Mouse (Mus musculus): Measurements from ENCODE around the gene Cpne8.
"Not testable (repeated sequence)": the region's sequence is repeated elsewhere in the genome, so short reads cannot be mapped to it uniquely, and the experiment has no call there.

Gene Cpne8

DNA sequence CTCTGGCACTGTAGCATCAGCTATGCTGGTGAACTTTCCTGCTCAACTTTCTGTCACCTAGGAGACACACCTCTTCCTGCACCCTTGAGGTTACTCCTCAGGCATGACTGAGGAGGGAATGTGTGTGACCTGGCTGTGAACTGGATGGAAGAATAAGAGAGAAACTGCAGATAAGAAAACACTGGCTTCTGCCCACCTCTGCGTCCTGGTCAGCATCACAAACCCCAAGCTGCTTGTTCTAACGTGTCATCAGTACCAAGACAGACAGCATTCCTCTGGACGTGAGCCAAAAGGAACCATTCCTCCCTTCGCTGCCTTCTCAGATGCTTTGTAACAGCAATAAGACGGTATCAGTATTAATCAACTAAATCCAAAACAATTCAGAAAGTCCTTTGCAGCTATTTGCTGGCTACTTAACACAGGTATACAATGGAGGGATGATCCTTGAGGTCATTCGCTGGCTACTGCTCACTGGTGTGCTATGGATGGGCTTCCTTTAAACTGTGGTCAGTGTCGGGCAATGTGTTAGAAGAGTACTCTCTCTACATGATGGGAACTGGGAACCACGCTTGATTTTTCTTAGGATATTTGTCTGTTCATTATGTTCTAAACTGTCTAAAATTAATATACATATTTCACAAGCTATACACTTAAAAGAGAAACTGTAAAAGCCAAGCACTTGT is 63.0 kb downstream of the Cpne8 start:
- no peak for DNase-seq (ENCODE audit: low spot score in 2 of 2)

- not testable (repeated sequence) for DNase-seq (ENCODE audit: low spot score in 2 of 2)
These were observed 68.5 kb downstream of the Cpne8 start for GRCm38 (mm10) chr15:90610767-90611166.

DNA sequence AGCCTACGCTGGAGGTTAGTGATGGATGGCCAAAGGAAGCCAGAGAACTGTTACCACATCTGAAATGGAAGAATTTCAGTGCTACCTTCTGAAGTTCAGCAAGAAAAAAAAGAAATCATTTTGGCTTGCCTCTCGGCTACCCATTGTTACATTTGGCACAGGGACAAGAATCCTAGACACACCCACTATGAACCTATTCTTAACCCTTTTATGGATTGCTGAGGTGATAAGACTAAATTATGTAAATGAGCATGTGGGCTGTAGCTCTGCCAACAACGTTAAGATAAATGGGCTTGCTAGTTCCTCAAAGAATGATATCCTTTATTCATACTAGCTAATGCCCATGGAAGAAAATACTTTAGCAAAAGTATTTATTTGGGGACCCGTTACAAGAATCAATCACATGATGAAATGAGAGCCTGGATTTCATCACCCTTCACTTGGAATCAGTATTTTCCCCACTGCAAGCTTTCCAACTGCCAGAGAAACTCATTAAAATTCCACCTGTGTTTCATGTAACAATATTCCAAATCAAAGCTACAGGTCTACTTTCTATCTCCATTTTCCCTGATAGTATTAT is 69.3 kb downstream of the Cpne8 start:
- DNase-seq (ENCODE audit: low spot score in 2 of 2): no peak

DNA sequence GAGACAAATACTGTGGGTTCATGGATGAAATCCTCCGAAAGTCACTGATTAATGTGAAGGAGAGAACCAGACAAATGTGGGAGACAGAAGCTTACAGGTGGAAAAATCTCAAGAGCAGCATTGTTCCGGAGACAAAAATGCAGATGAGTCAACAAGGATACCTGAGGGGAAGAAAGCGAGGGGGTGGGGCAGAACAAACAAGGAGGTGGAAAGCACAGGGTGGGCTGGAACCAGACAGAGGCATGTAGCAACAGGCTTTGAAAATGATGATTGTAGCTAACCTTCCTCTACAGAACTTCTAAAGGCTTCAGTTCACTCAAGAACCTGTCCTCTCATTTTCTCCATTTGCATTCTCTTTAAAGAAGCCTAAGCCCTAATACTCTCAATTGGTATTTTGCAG is 70.9 kb downstream of the Cpne8 start:
- DNase-seq (ENCODE audit: low spot score in 2 of 2): no peak

- DNase-seq (ENCODE audit: low spot score in 2 of 2): no peak
These were observed 72.1 kb downstream of the Cpne8 start for GRCm38 (mm10) chr15:90607181-90607580.

DNA sequence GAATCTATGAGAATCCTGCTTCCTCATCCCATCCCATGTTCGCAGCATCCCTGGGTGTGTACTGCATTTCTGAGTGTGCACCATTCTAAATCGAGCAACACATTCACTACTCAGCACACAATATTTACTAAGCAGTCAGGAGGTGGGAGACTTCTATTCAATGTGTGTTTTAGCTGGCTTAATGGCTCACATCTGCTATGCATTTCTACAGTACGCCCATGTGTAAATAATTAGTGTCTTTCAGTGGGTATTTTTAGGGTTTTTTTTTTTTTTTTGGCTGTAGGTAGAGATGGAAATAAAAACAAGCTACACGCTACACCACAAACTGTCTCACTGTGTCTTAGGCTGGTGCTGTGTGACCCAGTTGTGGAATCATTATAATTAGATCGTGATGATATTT is 75.6 kb downstream of the Cpne8 start:
- DNase-seq (ENCODE audit: low spot score in 2 of 2): no peak

- DNase-seq (ENCODE audit: low spot score in 2 of 2): no peak
These were observed 81.3 kb downstream of the Cpne8 start for GRCm38 (mm10) chr15:90597715-90598497.

GRCm38 (mm10) chr15:90595592-90595991 is 83.6 kb downstream of the Cpne8 start:
- DNase-seq (ENCODE audit: low spot score in 2 of 2): no peak

DNA sequence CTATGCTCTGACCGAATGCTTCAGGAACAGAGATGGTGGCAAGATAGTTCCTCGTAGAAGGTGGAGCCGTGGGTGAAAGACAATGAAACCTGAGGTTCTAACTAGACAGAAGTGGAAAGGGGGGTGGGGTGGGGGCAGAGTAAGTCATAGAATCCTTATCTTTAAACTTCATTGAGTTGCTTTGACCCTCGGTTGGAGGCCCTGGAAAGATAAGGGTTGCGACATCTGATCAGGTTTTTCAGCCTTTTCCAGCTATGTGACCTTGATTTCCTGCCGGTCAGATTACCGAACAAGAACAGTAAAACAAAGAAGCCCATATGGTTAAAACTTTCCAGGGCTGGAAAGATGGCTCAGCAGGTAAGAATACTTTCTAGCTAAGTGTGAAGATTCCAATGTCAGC is 89.6 kb downstream of the Cpne8 start:
- DNase-seq (ENCODE audit: low spot score in 2 of 2): no peak

DNA sequence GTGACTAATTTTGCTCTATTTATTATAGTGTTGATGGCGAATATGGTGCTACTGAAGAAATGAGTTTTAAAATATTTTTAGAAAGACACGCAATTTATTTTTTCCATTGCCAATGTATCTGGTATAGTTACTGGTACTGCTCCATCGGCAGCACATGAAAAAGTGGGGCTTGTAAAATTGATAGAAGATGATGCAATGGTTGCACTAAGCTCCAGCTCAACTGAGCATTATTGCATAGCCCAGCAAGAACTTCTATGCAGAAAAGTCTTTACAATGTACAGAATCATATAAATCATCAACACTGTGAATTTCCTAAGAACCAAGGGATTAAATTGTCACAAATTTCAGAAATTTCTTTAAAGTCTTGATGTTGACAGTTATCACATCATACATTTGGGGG is 101.8 kb downstream of the Cpne8 start:
- DNase-seq (ENCODE audit: low spot score in 2 of 2): no peak

GRCm38 (mm10) chr15:90569246-90569645 is 110.0 kb downstream of the Cpne8 start:
- DNase-seq (ENCODE audit: low spot score in 2 of 2): no peak

GRCm38 (mm10) chr15:90568050-90568449 is 111.2 kb downstream of the Cpne8 start:
- no peak for DNase-seq (ENCODE audit: low spot score in 2 of 2)

DNA sequence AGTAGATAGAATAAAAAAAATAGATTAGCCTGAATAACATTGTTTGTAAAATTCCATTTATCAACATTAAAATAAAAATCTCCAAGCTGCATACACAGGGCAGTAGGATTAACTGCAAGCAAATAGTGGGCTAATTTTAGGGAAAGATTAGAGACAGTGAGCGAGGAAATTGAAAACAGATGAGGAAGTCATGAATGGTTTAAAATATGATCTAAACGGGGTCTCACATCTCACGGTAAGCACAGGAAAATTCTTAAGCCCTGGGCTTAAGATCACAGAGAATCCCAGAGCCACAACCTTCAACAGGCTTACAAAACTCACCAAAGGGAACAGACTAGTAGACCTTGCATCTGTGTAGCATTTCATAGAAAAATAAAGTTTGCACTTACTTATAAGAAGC is 115.2 kb downstream of the Cpne8 start:
- DNase-seq (ENCODE audit: low spot score in 2 of 2): no peak

GRCm38 (mm10) chr15:90561613-90562012 is 117.6 kb downstream of the Cpne8 start:
- DNase-seq (ENCODE audit: low spot score in 2 of 2): peak in 1 of 2 experiments; percentile 3

- DNase-seq (ENCODE audit: low spot score in 2 of 2): no peak
These were observed 130.6 kb downstream of the Cpne8 start for GRCm38 (mm10) chr15:90548589-90548988.

DNA sequence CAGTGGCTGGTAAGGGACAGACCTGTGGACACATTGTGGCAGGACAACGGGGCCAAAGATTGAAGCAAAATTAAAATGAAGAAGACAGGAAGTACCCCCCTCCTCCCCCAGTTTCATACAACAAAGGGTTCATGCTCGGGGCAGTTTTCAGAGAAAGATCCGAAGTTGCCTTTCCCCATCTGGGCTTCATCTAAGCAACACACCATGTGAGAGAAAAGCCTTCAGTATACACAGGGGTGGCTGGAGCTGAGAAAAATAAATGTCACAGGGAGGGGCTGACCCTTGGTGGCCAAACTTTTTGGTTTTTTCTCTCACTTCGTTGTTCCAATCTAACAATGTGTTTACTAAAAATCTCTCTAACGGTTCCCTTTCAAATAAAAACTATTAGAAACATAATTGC is 135.8 kb downstream of the Cpne8 start:
- DNase-seq (ENCODE audit: low spot score in 2 of 2): no peak

GRCm38 (mm10) chr15:90542126-90542525 is 137.1 kb downstream of the Cpne8 start:
- DNase-seq (ENCODE audit: low spot score in 2 of 2): no peak

- no peak for DNase-seq (ENCODE audit: low spot score in 2 of 2)
These were observed 142.7 kb downstream of the Cpne8 start for GRCm38 (mm10) chr15:90536311-90537202.

DNA sequence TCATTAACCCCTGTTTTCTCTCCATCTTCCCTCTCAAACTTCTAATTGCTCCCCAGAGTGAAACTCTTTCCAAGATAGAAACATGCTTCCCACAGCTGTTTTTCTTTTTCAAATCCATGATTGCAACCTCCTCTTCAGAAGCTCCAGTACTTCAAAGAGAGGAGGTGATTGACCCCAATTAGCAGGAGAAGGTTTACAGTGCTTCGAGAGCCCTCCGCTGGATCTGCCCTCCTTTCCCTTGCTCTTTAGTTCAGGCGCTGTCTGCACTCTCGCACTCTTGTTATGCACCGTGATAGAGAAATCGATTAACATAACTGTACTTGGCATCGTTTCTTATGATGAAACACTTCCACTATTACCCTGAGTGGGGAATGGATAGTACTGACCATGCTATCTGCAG is 143.5 kb downstream of the Cpne8 start:
- no peak for DNase-seq (ENCODE audit: low spot score in 2 of 2)

- no peak for DNase-seq (ENCODE audit: low spot score in 2 of 2)
These were observed 166.5 kb downstream of the Cpne8 start for GRCm38 (mm10) chr15:90512769-90513168.

- DNase-seq (ENCODE audit: low spot score in 2 of 2): no peak
These were observed 182.2 kb downstream of the Cpne8 start for GRCm38 (mm10) chr15:90497080-90497479.

GRCm38 (mm10) chr15:90491558-90491957 is 187.7 kb downstream of the Cpne8 start:
- no peak for DNase-seq (ENCODE audit: low spot score in 2 of 2)

All from right cerebral cortex, postnatal 36 days (tissue).